Mouse (Mus musculus): Measurements from ENCODE around the gene Srrm4.

Gene Srrm4

GRCm38 (mm10) chr5:116490826-116491225 lies 100.8 kb downstream of the Srrm4 start:
- DNase-seq (ENCODE audit: low read depth, low spot score), result no peak

GRCm38 (mm10) chr5:116489621-116490020 lies 102.0 kb downstream of the Srrm4 start:
- DNase-seq (ENCODE audit: low read depth, low spot score), result no peak

- DNase-seq (ENCODE audit: low read depth, low spot score), result no peak
Observed at GRCm38 (mm10) chr5:116486135-116486534, 105.5 kb downstream of the Srrm4 start.

- DNase-seq (ENCODE audit: low read depth, low spot score), result no peak
Observed at GRCm38 (mm10) chr5:116485069-116485468, 106.5 kb downstream of the Srrm4 start.

- no peak for DNase-seq (ENCODE audit: low read depth, low spot score)
Observed at GRCm38 (mm10) chr5:116484236-116484635, 107.4 kb downstream of the Srrm4 start.

- no peak for DNase-seq (ENCODE audit: low read depth, low spot score)
Observed at GRCm38 (mm10) chr5:116478607-116479371, 112.8 kb downstream of the Srrm4 start.

GRCm38 (mm10) chr5:116476006-116476405 lies 115.6 kb downstream of the Srrm4 start:
- DNase-seq (ENCODE audit: low read depth, low spot score), result no peak

- DNase-seq (ENCODE audit: low read depth, low spot score), result no peak
Observed at GRCm38 (mm10) chr5:116461354-116462042, 130.1 kb downstream of the Srrm4 start.

- no peak for DNase-seq (ENCODE audit: low read depth, low spot score)
Observed at GRCm38 (mm10) chr5:116459970-116460369, 131.6 kb downstream of the Srrm4 start.

GRCm38 (mm10) chr5:116457791-116458190 lies 133.8 kb downstream of the Srrm4 start:
- no peak for DNase-seq (ENCODE audit: low read depth, low spot score)

- no peak for DNase-seq (ENCODE audit: low read depth, low spot score)
Observed at GRCm38 (mm10) chr5:116456796-116457515, 134.7 kb downstream of the Srrm4 start.

- DNase-seq (ENCODE audit: low read depth, low spot score), result no peak
Observed at GRCm38 (mm10) chr5:116453401-116453851, 138.2 kb downstream of the Srrm4 start.

GRCm38 (mm10) chr5:116450901-116451300 lies 140.7 kb downstream of the Srrm4 start:
- no peak for DNase-seq (ENCODE audit: low read depth, low spot score)

GRCm38 (mm10) chr5:116449522-116450225 lies 141.9 kb downstream of the Srrm4 start:
- DNase-seq (ENCODE audit: low read depth, low spot score), result no peak

GRCm38 (mm10) chr5:116448409-116449191 lies 143.0 kb downstream of the Srrm4 start:
- DNase-seq (ENCODE audit: low read depth, low spot score), result no peak

GRCm38 (mm10) chr5:116447821-116448350 lies 143.7 kb downstream of the Srrm4 start:
- DNase-seq (ENCODE audit: low read depth, low spot score), result no peak

- DNase-seq (ENCODE audit: low read depth, low spot score), result no peak
Observed at GRCm38 (mm10) chr5:116446552-116446951, 145.1 kb downstream of the Srrm4 start.

- DNase-seq (ENCODE audit: low read depth, low spot score), result no peak
Observed at GRCm38 (mm10) chr5:116445634-116446367, 145.8 kb downstream of the Srrm4 start.

- no peak for DNase-seq (ENCODE audit: low read depth, low spot score)
Observed at GRCm38 (mm10) chr5:116444517-116444916, 147.1 kb downstream of the Srrm4 start.

- DNase-seq (ENCODE audit: low read depth, low spot score), result no peak
Observed at GRCm38 (mm10) chr5:116443459-116443940, 148.1 kb downstream of the Srrm4 start.
